Mouse (Mus musculus): ENCODE measurements around the gene Cers6. TPM values are rescaled to one million over a fixed set of nuclear protein-coding genes. Genes with fewer than 3 reads are reported as not detected.

The Cers6 gene
- total RNA-seq, 4 experiments from 2014 or later, result 0.58 to 1.4 (median 0.64) TPM

DNA sequence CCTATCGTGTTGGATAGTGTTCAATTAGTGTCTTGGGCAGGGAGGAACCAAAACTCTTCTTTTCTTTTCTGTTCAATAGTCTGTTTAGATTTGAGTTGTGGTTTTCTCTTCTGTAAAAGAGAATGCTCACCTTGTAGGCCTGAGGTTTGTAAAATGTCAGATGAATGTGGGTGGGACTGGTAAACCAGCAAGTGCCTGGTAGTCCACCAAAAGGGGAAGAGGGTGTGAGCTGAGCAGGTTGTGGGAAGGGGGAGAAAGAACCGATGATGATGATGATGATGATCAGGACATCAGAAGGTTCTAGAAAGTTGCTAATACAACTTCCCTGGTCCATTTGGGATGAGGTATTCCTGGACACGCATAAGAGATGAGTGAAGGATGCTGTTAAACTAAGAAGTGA lies 55.1 kb downstream of the Cers6 start:
- DNase-seq (ENCODE audit: low spot score in 2 of 2), result no peak

DNA sequence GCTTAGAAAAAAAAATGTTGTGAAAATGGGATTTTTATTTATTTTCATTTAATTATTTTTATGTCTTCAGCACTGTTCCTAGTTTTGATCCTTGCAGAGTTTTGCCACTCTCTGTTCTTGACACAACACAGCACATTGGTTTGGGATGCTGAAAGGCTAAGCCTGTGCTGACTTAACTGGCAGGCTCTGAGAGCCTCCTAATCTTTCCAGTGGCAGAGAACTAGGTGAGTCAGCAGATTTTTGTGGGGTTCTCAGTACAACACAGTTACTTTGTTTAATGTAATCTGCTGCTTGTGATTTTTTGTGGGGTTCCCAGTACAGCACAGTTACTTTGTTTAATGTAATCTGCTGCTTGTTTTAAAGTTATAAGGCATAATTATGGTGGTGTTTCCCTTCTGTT lies 55.8 kb downstream of the Cers6 start:
- no peak for DNase-seq (ENCODE audit: low spot score in 2 of 2)

DNA sequence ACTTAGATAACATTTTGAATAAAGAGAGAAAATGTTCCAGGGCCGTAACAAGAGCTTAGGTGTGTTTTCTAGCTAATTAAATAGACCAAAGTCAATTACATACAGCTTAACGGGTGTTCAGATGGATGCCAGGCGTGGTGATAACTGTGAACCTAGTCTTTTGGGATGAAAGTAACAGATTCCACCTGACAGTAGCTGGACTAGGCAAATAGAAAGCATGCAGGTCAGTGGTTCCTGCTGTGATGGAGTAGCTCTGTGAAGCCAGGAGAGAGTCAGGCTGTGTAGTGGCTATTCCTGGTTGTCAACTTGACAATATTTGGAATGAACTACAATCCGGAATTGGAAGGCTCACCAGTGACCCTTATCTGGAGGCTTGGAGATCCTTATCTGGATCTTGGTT lies 56.3 kb downstream of the Cers6 start:
- DNase-seq (ENCODE audit: low spot score in 2 of 2), result no peak

DNA sequence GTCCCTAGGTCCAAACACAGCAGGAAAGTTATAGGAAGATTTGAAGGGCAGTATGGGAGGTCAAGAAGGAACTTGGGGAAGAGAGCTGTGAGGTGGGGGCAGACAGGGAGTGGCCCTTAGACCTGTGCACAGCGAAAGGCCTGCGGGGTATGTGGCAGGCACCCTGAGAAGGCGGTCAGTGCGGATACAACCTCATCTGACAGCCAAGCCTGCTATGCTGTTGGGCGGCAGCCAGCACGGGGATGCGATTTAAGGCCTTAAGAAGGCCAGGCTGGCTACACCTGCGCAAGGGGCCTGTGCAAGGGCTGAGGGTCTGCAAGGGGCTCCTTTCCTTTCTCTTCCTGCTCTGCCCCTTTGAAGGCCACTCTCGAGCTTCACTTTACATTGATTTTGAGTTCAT lies 63.1 kb downstream of the Cers6 start:
- no peak for DNase-seq (ENCODE audit: low spot score in 2 of 2)

DNA sequence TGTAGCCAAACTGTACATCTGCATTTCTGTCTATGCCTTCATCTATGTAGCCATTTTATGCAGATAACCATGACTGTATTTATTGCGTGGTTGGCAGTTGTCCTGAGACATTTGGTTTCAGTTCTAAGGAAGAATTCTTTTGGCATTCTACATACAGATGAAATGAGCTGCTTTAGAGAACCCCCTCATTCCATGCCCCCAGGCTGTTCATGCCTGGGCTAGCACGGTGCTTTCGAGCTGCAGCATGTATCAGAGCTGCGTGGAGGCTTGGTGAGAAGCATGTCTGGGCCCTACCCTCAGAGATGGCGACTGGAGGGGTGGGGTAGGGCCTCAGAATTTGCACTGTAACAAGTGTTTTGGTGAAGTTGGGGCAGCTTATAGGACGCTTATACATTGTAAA lies 64.3 kb downstream of the Cers6 start:
- DNase-seq (ENCODE audit: low spot score in 2 of 2), result no peak

DNA sequence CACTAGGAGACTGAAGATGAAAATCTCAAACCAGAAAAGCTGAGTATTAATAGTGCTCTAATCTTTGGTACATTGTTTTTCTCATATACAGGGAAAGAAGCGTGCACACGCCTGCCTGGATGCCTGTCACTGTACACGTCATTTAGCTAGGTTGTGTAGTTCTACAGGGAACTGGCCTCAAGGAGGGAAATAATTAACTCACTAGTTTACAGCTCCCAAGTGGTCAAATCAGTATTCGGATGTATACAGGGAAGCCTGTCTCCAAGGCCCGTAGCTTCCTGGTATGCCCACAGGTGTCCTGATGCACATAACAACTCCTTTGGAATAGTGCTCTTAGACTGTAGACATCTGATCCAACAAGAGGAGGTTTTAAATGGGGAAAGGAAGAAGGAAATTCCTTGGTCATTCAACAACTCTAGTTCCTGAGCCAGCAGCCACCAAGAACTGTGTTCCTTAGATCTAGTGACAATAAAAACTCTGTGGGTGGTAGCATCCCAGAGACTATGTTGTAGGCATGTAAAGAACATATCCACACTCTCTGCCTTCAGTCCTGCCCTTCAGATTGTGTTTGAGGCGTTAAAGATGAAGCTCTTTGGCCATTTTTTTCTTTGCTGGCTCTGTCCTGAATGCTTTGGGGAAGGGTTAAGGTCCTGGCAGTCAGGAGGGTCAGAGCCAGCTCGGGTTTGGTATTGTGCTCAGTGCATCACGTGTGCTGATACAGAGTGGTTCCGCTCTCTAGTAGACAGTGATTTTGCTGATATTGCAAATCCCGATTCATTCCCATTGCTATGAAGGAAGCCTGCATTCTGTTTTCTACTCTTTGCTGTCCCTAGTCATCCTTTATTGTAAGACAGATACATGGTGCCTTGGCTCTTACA lies 65.9 kb downstream of the Cers6 start:
- DNase-seq (ENCODE audit: low spot score in 2 of 2), result no peak

DNA sequence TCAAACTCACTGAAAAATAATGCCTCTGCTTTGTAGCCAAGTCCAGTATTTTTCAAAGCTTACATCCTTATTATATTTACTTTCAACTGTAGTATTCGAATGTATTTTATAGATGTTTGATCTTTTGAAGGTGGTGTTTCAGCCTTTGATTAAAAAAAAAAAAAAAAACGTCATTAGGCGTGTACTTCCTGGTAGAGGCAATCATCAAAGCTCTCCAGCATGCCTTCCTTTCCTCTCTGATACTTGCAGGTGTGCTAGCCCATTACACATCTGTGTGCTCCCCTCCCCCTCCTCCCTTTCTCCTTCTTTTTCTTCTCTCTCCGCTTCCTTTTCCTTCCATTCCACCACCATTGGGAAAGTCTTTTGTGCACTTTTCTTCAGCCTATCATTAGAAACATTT lies 71.0 kb downstream of the Cers6 start:
- no peak for DNase-seq (ENCODE audit: low spot score in 2 of 2)

DNA sequence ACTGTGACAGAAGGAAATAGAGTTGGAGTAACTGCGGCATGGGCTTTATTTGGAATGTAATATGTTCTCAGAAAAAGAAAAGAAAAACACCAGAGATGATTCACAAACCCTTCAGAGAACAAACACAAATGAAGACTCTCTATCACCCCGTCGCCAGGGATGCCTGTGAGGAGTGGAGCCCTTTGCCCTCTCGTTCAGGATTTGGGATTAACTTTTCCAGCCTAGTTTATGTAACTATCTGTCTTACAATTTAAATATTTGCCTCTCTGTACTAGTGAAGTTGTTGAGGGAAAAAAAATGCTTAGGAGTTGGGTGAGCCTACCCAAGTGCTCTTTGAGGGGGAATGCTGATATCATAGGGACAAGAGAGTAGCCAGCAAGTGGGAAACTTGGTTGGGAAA lies 71.4 kb downstream of the Cers6 start:
- no peak for DNase-seq (ENCODE audit: low spot score in 2 of 2)

DNA sequence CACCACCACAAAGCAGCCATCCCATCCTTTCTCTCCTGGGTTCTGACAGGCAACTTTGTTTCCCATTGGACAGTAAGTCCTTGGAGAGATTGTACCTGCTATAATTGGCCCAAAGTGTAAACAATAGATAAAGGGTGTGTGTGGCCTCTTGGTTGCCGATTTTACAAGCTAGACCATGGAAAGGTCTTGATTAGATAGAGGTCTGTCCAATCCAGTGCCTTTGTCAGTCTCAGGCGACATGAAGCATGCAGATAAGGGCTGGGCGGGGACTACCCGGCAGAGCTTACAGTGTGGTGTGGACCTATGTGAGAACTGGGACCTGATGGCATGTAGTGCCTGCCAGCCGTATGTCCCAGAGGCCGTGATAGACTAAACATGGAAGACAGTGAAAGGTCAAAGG lies 73.4 kb downstream of the Cers6 start:
- DNase-seq (ENCODE audit: low spot score in 2 of 2), result no peak

DNA sequence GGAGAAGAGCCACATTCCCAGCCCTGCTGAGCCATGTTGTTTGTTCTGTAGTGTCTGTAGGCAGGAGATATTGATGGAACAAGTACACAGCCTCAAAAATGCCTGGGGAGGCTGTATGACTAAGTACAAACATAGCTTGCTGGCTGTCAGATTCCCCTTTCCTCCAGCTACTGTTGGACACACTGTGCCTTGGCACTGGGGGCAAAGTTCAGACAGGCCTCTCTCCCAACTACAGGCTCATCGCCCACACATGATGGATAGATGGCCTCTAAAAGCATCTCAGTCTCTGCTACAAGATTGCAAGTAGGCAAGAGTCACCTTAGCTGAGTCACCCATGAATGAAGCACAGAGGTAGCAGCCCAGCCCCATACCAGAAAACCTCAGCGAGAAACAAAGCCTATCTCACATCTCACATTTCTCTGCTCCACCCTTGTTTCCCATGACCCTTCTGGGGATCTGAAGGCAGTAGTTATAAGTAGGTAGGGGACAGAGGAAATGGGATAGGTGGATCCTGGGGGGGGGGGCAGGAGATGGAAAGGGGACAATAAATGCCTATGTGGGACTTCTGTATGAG lies 74.6 kb downstream of the Cers6 start:
- DNase-seq (ENCODE audit: low spot score in 2 of 2), result no peak

DNA sequence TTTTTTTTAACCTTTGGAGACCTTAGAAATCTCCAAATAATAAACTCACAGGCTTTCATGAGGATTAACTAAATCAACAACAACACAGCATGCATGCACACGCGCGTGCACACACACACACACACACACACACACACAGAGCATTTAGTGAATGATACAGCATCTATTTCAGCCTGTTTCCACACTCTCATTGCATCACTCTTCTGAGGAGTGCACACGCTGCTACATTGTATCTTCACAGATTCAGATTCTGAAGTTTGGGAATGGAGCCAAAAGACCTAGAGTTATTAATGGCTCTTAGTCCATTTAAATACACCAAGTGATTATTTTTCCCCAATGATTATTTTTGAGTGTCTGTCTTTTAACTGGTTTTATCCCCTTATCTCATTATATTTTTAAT lies 75.5 kb downstream of the Cers6 start:
- DNase-seq (ENCODE audit: low spot score in 2 of 2), result no peak

DNA sequence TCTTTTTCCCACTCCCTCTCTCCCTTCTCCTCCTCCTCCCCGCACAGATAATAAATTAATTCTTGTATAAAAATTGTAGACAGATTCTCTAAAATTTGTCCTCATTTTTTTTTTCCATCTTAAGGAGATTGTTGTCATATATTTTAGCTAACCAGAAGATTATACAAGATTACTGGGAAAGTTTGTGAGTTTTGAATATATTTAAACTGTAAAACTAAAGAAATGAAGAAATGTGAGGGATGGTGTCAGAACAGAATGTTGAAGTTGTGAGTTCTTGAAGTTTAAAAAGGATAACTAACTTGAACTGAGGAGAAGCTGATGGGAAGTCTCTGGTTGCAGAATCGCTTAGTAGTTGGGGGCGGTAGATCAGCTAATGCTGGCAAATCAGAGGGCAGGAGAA lies 76.6 kb downstream of the Cers6 start:
- no peak for DNase-seq (ENCODE audit: low spot score in 2 of 2)

DNA sequence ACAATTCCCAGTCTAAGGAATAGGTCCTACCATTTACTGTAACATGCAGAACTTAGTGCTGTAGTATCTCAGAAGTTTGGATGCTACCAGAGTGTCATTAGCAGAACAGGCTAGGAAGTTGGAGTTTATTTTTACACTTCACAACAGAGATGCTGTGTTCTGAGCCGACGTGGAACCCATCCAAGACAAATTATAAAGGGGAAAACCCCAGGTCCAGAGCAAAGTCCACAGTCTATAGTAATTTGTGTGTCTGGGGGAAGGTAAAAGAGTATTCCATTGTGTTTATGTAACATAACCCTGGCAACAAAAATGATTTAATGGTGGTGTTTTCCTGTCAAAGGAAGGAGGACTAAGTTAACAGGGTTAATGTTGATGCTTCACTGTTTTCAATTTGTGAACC lies 83.7 kb downstream of the Cers6 start:
- no peak for DNase-seq (ENCODE audit: low spot score in 2 of 2)

DNA sequence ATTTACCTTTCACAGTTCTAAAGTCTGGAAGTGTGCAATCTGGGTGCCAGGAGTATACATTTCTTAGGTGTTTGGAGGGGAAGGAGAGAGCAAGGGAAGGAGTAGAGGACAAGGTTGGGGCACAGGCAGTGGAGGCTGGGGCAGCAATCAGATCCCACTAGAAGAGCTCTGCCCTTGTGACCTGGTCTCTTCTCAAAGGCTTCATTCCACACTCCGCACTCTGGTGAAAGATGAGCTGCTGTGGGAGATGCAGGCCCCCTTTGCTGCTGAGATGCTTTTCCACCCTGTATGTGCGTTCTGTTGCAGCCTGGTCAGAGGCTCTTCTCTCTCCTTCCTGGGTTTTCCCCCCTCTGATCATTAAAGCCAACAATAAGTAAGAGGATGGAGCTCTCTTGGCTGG lies 84.7 kb downstream of the Cers6 start:
- DNase-seq (ENCODE audit: low spot score in 2 of 2), result no peak

DNA sequence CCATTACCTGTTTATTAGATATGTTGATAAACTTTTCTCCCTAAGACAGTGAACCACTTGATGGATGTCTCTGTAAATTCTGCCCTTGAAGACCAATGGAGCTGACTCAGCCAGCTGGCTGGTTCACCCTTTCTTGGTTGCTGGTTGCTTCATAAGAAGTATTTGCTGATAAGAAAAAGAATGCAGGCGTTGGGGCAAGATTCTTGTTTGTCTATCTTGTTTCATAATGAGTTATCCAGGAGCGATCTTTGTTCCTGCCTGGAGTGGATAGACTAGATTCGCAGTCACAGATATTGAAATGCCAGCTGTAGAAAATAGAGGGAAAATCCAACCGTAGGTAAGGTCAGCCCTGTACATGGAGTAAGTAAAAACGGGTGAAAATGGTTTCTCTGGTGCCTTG lies 85.6 kb downstream of the Cers6 start:
- DNase-seq (ENCODE audit: low spot score in 2 of 2), result no peak

DNA sequence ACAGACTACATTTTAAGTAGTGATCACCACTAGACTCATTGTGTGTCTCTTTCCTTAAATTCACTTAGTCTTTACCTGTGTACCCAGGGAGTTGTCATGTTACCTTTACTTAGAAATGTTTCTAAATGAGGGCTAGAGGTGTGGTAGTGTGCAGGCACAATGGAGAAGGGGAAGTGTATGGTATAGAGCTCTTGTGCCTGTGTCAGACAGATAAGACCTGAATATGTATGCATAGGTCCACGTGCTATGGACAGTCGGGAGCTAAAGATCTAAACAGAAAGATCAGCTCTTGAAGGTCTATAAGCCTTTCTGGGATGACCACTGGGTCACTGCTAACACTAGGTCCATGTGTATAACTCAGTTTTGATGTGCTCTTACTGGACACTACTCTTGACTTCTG lies 87.9 kb downstream of the Cers6 start:
- DNase-seq (ENCODE audit: low spot score in 2 of 2), result no peak

DNA sequence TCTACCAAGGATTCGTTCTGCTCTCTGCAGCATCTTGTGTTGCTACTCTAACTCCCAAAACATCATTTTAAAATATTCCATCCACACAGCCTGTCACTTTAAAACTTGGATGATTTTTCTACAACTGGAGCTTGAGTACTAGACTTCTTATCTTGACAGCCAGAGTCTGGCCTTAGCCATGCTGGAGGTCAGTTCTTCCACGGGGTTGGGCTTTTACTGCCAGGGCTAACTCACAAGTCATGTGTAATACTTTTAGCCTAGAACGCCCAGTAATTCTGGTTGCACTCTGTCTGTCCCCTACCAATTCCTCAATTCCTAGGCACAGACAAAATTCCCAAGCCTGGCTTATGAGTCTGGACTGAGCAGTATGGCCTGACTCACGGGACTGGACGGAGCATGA lies 88.5 kb downstream of the Cers6 start:
- no peak for DNase-seq (ENCODE audit: low spot score in 2 of 2)

DNA sequence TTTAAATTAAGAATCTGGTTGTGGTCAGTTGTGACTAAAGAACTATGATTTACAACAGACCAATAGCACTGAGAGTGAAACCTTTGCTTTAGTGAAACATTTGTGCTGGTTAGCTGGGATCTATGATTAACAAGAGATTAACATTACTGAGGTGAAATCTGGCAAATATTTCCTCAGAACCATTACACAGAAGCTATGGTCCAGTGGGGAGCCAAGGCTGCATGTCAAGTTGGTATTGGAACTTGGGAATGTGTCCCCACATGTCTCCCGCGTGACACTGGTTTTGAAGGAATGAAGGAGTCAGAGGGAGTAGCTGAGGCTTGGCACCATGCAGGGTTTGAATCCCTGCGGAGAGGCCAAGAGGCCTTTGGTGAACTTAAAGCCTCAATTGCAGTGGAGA lies 90.5 kb downstream of the Cers6 start:
- DNase-seq (ENCODE audit: low spot score in 2 of 2), result no peak

DNA sequence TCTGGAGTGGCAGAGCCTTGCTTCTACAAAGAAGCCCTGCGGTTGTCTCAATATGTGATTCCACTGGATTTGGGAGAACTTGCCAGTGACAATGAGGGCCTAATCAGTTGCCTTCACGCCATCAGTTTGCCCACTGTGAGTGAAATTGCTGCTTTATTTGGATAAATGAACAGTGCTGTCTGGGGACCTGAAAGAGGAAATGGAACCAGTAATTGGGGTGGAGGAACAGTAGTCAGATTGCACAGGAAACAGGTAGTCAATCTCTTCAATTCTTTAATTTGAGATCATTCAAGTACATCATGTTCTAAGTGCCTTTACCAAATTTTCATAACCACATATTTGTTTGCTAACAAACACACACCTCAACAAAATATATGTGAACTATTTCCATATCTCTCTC lies 92.4 kb downstream of the Cers6 start:
- no peak for DNase-seq (ENCODE audit: low spot score in 2 of 2)

DNA sequence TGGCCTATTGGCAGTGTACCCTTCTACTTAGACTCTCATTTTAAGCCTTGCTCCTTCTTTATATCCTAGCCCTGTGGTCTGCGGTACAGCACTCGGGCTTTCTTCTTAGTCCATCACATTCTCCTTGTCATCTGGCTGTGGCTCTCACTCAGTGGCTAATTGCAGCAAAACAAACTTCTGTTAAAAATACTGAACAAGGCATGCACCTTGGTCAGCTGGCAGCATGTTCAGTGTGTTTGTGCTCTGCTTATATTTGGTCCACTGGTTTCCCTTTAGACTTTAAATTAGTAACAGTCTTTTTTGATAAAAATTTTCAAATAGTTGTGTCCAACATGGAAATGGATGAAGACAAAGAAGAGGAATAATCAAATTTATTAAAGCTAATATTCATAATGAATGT lies 94.3 kb downstream of the Cers6 start:
- no peak for DNase-seq (ENCODE audit: low spot score in 2 of 2)

DNA sequence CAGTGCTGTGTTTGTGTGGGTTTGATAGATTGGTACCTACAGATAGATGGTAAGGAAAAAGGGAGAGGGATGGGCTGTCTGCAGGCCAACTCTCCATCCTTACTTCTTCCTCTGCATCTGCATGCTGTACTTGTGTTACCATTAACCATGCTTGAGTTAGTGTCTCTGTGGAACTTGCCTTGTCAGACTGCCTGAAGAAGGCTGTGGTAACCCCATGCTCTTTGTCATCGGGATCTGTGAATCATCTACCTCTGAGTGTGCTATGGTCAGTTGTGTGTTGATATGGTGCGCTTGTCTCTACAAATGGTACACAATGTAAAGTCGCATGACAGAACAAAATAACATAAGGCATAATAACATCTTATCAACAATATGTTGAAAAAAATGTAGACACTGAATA lies 94.9 kb downstream of the Cers6 start:
- DNase-seq (ENCODE audit: low spot score in 2 of 2), result no peak

DNA sequence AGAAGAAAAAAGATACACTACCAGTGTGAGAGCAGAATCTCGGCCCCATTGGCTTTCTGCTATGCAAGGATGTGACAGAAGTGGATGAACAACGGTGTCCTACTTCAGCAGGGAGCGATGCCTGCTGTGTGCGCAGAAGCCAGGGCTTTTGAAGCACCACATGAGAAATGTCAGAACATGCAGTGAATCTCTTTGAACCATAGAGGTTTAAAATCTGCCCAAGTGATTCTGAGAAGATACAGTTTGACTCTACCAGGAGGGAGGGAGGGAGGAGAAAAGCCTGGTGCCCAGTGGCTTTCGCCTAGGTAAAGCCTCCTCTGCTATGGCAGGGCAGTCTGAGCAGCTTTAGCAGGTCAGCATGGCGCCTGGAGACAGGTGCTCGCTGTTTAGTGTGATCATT lies 96.6 kb downstream of the Cers6 start:
- no peak for DNase-seq (ENCODE audit: low spot score in 2 of 2)

DNA sequence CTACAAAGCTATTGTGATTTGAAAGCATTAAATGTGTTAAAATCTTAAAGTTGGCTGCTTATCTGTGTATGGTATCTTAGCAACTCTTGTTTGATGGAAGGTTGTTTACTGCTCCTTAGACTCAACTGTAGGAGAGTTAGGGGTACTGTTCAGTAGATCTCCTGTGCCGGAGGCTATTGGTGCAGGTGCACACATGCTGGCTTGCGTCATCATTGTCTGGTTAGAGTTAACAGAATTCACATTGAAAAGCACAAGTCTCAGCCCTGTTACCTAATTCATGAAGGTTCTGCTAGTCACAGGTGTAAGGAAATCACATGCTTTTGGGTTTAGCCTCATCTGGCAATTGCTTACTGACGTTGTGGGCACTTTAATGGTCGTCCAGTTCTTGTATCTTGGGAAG lies 98.3 kb downstream of the Cers6 start:
- no peak for DNase-seq (ENCODE audit: low spot score in 2 of 2)
